Mouse (Mus musculus) kidney, adult 9 months (tissue): ENCODE measurements at regions not wholly inside any gene's neighbourhood (a gene's known extent, or its start where the extent isn't known, plus 50 kb on each side); places are given as distances from the start of the nearest gene placed in this dataset.
A peak's percentile ranks its signal among the peaks of the same experiment; 100 is the strongest.
"Not testable (repeated sequence)": the region's sequence is repeated elsewhere in the genome, so short reads cannot be mapped to it uniquely, and the experiment has no call there.

ENCODE experiments used
- DNase-seq: peaks from one replicate; pipeline ENCODE4 v3.0.0; 2022

GRCm38 (mm10) chr16:12703818-12704590 lies 405.5 kb upstream of the Ercc4 start:
- DNase-seq, result no peak

GRCm38 (mm10) chr16:12706907-12707306 lies 402.6 kb upstream of the Ercc4 start:
- DNase-seq, result no peak

GRCm38 (mm10) chr16:12721368-12721767 lies 388.1 kb upstream of the Ercc4 start:
- DNase-seq, result not testable (repeated sequence)

- no peak for DNase-seq
Observed at GRCm38 (mm10) chr16:12726043-12726442, 383.4 kb upstream of the Ercc4 start.

- not testable (repeated sequence) for DNase-seq
Observed at GRCm38 (mm10) chr16:12730167-12730730, 379.2 kb upstream of the Ercc4 start.

- DNase-seq, result no peak
Observed at GRCm38 (mm10) chr16:12731588-12731987, 377.9 kb upstream of the Ercc4 start.

GRCm38 (mm10) chr16:12742472-12742871 lies 367.0 kb upstream of the Ercc4 start:
- no peak for DNase-seq

- DNase-seq, result peak; percentile 71
Observed at GRCm38 (mm10) chr16:12753181-12753580, 356.3 kb upstream of the Ercc4 start.

GRCm38 (mm10) chr16:12754361-12754760 lies 355.1 kb upstream of the Ercc4 start:
- DNase-seq, result no peak

GRCm38 (mm10) chr16:12758594-12758993 lies 350.9 kb upstream of the Ercc4 start:
- DNase-seq, result no peak

GRCm38 (mm10) chr16:12764166-12764565 lies 345.3 kb upstream of the Ercc4 start:
- no peak for DNase-seq

- no peak for DNase-seq
Observed at GRCm38 (mm10) chr16:12764608-12765007, 344.9 kb upstream of the Ercc4 start.

GRCm38 (mm10) chr16:12766846-12767245 lies 342.6 kb upstream of the Ercc4 start:
- no peak for DNase-seq

- DNase-seq, result no peak
Observed at GRCm38 (mm10) chr16:12768161-12768895, 341.2 kb upstream of the Ercc4 start.

- DNase-seq, result no peak
Observed at GRCm38 (mm10) chr16:12770482-12770881, 339.0 kb upstream of the Ercc4 start.

- no peak for DNase-seq
Observed at GRCm38 (mm10) chr16:12772535-12772934, 336.9 kb upstream of the Ercc4 start.

- no peak for DNase-seq
Observed at GRCm38 (mm10) chr16:12775876-12776275, 333.6 kb upstream of the Ercc4 start.

GRCm38 (mm10) chr16:12779079-12779478 lies 330.4 kb upstream of the Ercc4 start:
- no peak for DNase-seq

- no peak for DNase-seq
Observed at GRCm38 (mm10) chr16:12780635-12781034, 328.8 kb upstream of the Ercc4 start.

GRCm38 (mm10) chr16:12785828-12786227 lies 323.7 kb upstream of the Ercc4 start:
- no peak for DNase-seq

GRCm38 (mm10) chr16:12798523-12798922 lies 311.0 kb upstream of the Ercc4 start:
- DNase-seq, result no peak

- no peak for DNase-seq
Observed at GRCm38 (mm10) chr16:12800181-12800580, 309.3 kb upstream of the Ercc4 start.

GRCm38 (mm10) chr16:12802651-12803050 lies 306.8 kb upstream of the Ercc4 start:
- no peak for DNase-seq

GRCm38 (mm10) chr16:12807351-12807871 lies 302.1 kb upstream of the Ercc4 start:
- DNase-seq, result no peak
